Mouse (Mus musculus): Measurements from ENCODE around the gene Utrn. TPM values are rescaled to one million over a fixed set of nuclear protein-coding genes. Genes with fewer than 3 reads are reported as not detected.

Gene Utrn
- polyA plus RNA-seq, 1 experiment from 2014 or later = 25.7 TPM

GRCm38 (mm10) chr10:12754166-12754565 is 115.0 kb downstream of the Utrn start:
- whole genome bisulfite sequencing = 94% methylated on average over 6 of the region's 6 CpGs
- Histone ChIP-seq H3K4me2 (ENCODE audit: low read length) (no peak overlapping the region), H3K4me1 (ENCODE audit: control insufficient read depth, insufficient read depth, low read depth, low read length) (no peaks in the 10 kb centered on the region), H3K27ac (ENCODE audit: low read depth, low read length) (no peak overlapping the region), H3K36me3 (ENCODE audit: control insufficient read depth, insufficient read depth, low read length) (no peaks in the 10 kb centered on the region), H3K9me3 (ENCODE audit: control insufficient read depth, low read length) (no peaks in the 10 kb centered on the region), H3K27me3 (replicated peaks; ENCODE audit: control insufficient read depth, insufficient read depth, low read length) (no peaks in the 10 kb centered on the region), H3K4me3 (ENCODE audit: low read length) (no peak overlapping the region), H3K9ac (ENCODE audit: low read depth, low read length) (no peak overlapping the region)
- no peak for ATAC-seq

- WGBS = 93% methylated on average over 9 of the region's 9 CpGs
- no peak overlapping the region for H3K27ac ChIP-seq (ENCODE audit: low read depth, low read length)
- no peaks in the 10 kb centered on the region for H3K4me1 ChIP-seq (ENCODE audit: control insufficient read depth, insufficient read depth, low read depth, low read length)
- no peaks in the 10 kb centered on the region for H3K36me3 ChIP-seq (ENCODE audit: control insufficient read depth, insufficient read depth, low read length)
- no peaks in the 10 kb centered on the region for H3K9me3 ChIP-seq (ENCODE audit: control insufficient read depth, low read length)
- no peak overlapping the region for H3K4me3 ChIP-seq (ENCODE audit: low read length)
- H3K4me2 ChIP-seq (ENCODE audit: low read length) = no peak overlapping the region
- no peak for ATAC-seq
- no peaks in the 10 kb centered on the region for H3K27me3 ChIP-seq (replicated peaks; ENCODE audit: control insufficient read depth, insufficient read depth, low read length)
- no peak overlapping the region for H3K9ac ChIP-seq (ENCODE audit: low read depth, low read length)
Observed at GRCm38 (mm10) chr10:12743717-12744116, 125.4 kb downstream of the Utrn start.

- WGBS = 89% methylated on average over 13 of the region's 13 CpGs
- ATAC-seq = no peak
- no peak overlapping the region for H3K4me3 ChIP-seq (ENCODE audit: low read length)
- peaks cover 5% of the 10 kb centered on the region; the same call in 1 of the 2 replicates for H3K36me3 ChIP-seq (ENCODE audit: control insufficient read depth, insufficient read depth, low read length)
- peaks cover 3% of the 10 kb centered on the region; the same call in 1 of the 2 replicates for H3K9me3 ChIP-seq (ENCODE audit: control insufficient read depth, low read length)
- H3K9ac ChIP-seq (ENCODE audit: low read depth, low read length) = no peak overlapping the region
- no peak overlapping the region for H3K27ac ChIP-seq (ENCODE audit: low read depth, low read length)
- no peak overlapping the region for H3K4me2 ChIP-seq (ENCODE audit: low read length)
- peaks cover 2% of the 10 kb centered on the region; the same call in 1 of the 2 replicates for H3K4me1 ChIP-seq (ENCODE audit: control insufficient read depth, insufficient read depth, low read depth, low read length)
- no peaks in the 10 kb centered on the region for H3K27me3 ChIP-seq (replicated peaks; ENCODE audit: control insufficient read depth, insufficient read depth, low read length)
Observed at GRCm38 (mm10) chr10:12739302-12739987, 129.7 kb downstream of the Utrn start.

DNA sequence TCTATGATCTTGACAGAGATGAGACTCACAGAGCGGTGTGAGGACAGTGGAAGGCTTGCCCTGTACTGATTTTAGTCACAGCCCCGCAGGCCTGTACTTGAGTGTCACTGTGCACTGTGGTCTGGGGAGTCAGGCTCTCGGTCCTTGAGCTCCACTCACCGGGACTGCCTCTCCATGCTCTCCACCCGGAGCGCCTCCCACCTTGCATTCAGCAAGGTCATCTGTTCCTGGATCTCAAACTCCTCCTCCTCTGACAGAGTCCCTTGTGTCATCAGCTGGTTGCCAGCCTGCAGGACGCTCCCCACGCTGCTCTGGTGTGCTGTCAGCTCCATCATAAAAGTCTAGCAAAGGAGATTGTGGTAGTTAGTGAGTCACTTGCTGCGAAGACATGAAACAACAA is 131.2 kb downstream of the Utrn start:
- Histone ChIP-seq H3K27me3 (replicated peaks; ENCODE audit: control insufficient read depth, insufficient read depth, low read length) (no peaks in the 10 kb centered on the region), H3K27ac (ENCODE audit: low read depth, low read length) (no peak overlapping the region), H3K9me3 (ENCODE audit: control insufficient read depth, low read length) (peaks cover 3% of the 10 kb centered on the region; the same call in 1 of the 2 replicates), H3K9ac (ENCODE audit: low read depth, low read length) (no peak overlapping the region), H3K4me2 (ENCODE audit: low read length) (no peak overlapping the region), H3K4me3 (ENCODE audit: low read length) (no peak overlapping the region), H3K36me3 (ENCODE audit: control insufficient read depth, insufficient read depth, low read length) (peaks cover 9% of the 10 kb centered on the region; the same call in 1 of the 2 replicates), H3K4me1 (ENCODE audit: control insufficient read depth, insufficient read depth, low read depth, low read length) (peaks cover 2% of the 10 kb centered on the region; the same call in 1 of the 2 replicates)
- WGBS = 76% methylated on average over 9 of the region's 9 CpGs
- ATAC-seq = no peak

DNA sequence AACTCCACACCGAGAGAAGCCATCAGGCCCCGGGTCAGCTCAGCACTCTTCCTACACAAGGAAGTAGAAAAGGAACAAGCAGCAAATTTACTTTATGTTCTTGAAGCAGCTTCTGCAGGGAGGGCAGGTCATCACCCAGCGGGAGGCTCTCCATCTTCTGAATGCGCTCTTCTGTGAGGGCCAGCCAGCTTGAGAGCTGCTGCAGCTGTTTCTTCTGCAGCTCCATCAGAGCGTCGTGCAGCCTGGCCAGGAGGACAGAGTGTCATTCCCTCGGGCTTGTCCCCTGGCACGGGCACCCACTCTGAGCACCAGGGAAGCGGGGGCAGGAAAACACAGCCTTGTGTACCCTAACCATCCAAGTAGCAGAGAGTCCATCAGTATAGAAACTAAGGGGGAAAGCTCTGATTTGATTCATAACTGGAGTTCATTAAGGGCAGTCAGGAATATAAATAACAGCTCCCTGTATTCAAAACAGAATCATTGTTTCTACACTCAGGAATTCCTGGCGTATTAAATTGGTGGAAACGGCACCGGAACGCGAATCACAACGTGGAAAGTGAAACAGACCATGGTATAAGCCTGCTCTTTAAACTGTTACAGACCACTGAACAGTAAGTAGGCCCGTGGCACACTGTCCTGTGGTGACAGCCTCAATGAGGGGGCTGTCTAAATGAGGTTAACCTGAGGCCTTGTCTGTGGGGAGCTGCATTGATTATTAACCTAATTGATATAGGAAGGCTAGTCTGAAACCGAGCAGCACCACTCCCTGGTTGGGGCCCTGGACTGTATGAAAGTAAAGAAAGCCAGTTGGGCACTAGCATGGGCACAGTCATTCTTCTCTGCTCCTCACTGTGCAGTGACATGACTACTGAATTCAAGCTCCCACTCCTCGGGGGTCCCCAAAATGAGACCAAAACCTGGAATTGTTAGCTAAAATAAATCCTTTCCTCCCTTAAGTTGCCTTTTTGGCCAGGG is 132.0 kb downstream of the Utrn start:
- H3K9me3 ChIP-seq (ENCODE audit: control insufficient read depth, low read length) = peaks cover 3% of the 10 kb centered on the region; the same call in 1 of the 2 replicates
- H3K27ac ChIP-seq (ENCODE audit: low read depth, low read length) = peak overlapping the region; percentile 25; the same call in 1 of the 2 replicates
- peak; percentile 63 for ATAC-seq

DNA sequence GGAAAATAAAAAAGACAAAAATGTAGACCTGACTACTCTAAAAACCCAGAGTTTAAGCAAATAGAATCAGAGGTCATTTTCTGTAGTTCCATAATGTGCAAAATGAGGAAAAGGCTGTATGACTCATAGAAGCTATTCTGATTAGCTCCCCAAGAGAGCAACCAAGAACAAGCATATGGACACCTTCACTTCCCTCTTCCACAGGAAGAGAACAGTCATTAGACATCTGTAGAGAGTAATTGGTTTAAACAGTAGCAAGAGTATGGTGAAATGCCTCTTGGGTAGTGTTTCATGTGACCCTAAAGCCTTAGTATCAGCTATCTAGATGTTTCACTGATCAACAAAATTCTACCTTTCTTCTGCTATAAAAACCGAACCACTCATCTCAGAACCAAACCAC is 133.5 kb downstream of the Utrn start:
- WGBS = 95% methylated on average over 1 of the region's 1 CpGs

More for the DNA sequence above, 132.0 kb downstream of the Utrn start:
- H3K4me3 ChIP-seq (ENCODE audit: low read length) = no peak overlapping the region
- H3K4me2 ChIP-seq (ENCODE audit: low read length) = no peak overlapping the region
- no peak overlapping the region for H3K9ac ChIP-seq (ENCODE audit: low read depth, low read length)
- WGBS = 38% methylated on average over 18 of the region's 18 CpGs
- peaks cover 9% of the 10 kb centered on the region; the same call in 1 of the 2 replicates for H3K36me3 ChIP-seq (ENCODE audit: control insufficient read depth, insufficient read depth, low read length)
- H3K27me3 ChIP-seq (replicated peaks; ENCODE audit: control insufficient read depth, insufficient read depth, low read length) = no peaks in the 10 kb centered on the region
- H3K4me1 ChIP-seq (ENCODE audit: control insufficient read depth, insufficient read depth, low read depth, low read length) = peaks cover 2% of the 10 kb centered on the region; the same call in 1 of the 2 replicates

DNA sequence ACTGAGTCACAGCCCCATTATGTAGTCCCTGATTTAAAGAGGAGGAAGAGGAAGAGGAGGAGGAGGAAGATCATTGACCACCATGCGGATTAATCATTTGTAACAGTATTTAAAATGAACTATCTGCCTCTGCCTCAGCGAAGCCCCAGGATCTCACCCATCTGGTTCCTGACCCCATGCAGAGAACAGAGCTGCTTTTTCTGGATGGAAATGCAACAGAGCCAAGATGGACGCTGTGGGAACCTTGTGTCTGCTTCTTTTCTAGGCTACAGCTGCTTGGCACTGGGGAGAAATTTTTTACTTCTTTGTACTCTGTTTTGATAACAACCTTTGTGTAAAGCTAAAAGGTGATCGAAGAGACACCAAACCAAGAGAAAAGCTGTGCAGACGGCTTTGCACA is 137.7 kb downstream of the Utrn start:
- ATAC-seq = no peak
- WGBS = 56% methylated on average over 5 of the region's 5 CpGs

More for the DNA sequence above, 133.5 kb downstream of the Utrn start:
- Histone ChIP-seq H3K4me3 (ENCODE audit: low read length) (no peak overlapping the region), H3K4me1 (ENCODE audit: control insufficient read depth, insufficient read depth, low read depth, low read length) (peaks cover 2% of the 10 kb centered on the region; the same call in 1 of the 2 replicates), H3K4me2 (ENCODE audit: low read length) (no peak overlapping the region), H3K9ac (ENCODE audit: low read depth, low read length) (no peak overlapping the region), H3K27ac (ENCODE audit: low read depth, low read length) (no peak overlapping the region), H3K36me3 (ENCODE audit: control insufficient read depth, insufficient read depth, low read length) (peaks cover 9% of the 10 kb centered on the region; the same call in 1 of the 2 replicates), H3K9me3 (ENCODE audit: control insufficient read depth, low read length) (peaks cover 3% of the 10 kb centered on the region; the same call in 1 of the 2 replicates), H3K27me3 (replicated peaks; ENCODE audit: control insufficient read depth, insufficient read depth, low read length) (no peaks in the 10 kb centered on the region)
- ATAC-seq = no peak

GRCm38 (mm10) chr10:12729635-12730034 is 139.5 kb downstream of the Utrn start:
- peaks cover 5% of the 10 kb centered on the region; the same call in 1 of the 2 replicates for H3K36me3 ChIP-seq (ENCODE audit: control insufficient read depth, insufficient read depth, low read length)

More for the DNA sequence above, 137.7 kb downstream of the Utrn start:
- Histone ChIP-seq H3K4me1 (ENCODE audit: control insufficient read depth, insufficient read depth, low read depth, low read length) (no peaks in the 10 kb centered on the region), H3K27ac (ENCODE audit: low read depth, low read length) (no peak overlapping the region), H3K9me3 (ENCODE audit: control insufficient read depth, low read length) (peaks cover 3% of the 10 kb centered on the region; the same call in 1 of the 2 replicates), H3K4me2 (ENCODE audit: low read length) (no peak overlapping the region), H3K27me3 (replicated peaks; ENCODE audit: control insufficient read depth, insufficient read depth, low read length) (no peaks in the 10 kb centered on the region), H3K9ac (ENCODE audit: low read depth, low read length) (no peak overlapping the region), H3K4me3 (ENCODE audit: low read length) (no peak overlapping the region), H3K36me3 (ENCODE audit: control insufficient read depth, insufficient read depth, low read length) (peaks cover 9% of the 10 kb centered on the region; the same call in 1 of the 2 replicates)

More at GRCm38 (mm10) chr10:12729635-12730034, 139.5 kb downstream of the Utrn start:
- Histone ChIP-seq H3K9me3 (ENCODE audit: control insufficient read depth, low read length) (peaks cover under 1% of the 10 kb centered on the region; the same call in 1 of the 2 replicates), H3K27ac (ENCODE audit: low read depth, low read length) (no peak overlapping the region), H3K4me3 (ENCODE audit: low read length) (no peak overlapping the region), H3K27me3 (replicated peaks; ENCODE audit: control insufficient read depth, insufficient read depth, low read length) (no peaks in the 10 kb centered on the region), H3K4me1 (ENCODE audit: control insufficient read depth, insufficient read depth, low read depth, low read length) (peaks cover 5% of the 10 kb centered on the region; the same call in 1 of the 2 replicates), H3K9ac (ENCODE audit: low read depth, low read length) (no peak overlapping the region), H3K4me2 (ENCODE audit: low read length) (no peak overlapping the region)
- ATAC-seq = no peak
- 59% methylated on average over 1 of the region's 1 CpGs for WGBS
